Mouse (Mus musculus) adrenal gland, postnatal 36 days (tissue): ENCODE results near the gene Cyb5b. TPM values are rescaled to one million over a fixed set of nuclear protein-coding genes. Genes with fewer than 3 reads are reported as not detected.

Experiments used
- DNase-seq, 2 experiments: peaks; one replicate each; pipeline ENCODE4 v3.0.0; 2021; ENCODE audit warnings: mixed read lengths in 1 of 2
- total RNA-seq, 2 experiments: library from RNA; stranded (reverse); gene quantifications; 2 replicates each; pipeline ENCODE4 v1.2.3; 2021

Cyb5b gene
- total RNA-seq, 2 experiments from 2014 or later = 419 to 590 TPM

DNA sequence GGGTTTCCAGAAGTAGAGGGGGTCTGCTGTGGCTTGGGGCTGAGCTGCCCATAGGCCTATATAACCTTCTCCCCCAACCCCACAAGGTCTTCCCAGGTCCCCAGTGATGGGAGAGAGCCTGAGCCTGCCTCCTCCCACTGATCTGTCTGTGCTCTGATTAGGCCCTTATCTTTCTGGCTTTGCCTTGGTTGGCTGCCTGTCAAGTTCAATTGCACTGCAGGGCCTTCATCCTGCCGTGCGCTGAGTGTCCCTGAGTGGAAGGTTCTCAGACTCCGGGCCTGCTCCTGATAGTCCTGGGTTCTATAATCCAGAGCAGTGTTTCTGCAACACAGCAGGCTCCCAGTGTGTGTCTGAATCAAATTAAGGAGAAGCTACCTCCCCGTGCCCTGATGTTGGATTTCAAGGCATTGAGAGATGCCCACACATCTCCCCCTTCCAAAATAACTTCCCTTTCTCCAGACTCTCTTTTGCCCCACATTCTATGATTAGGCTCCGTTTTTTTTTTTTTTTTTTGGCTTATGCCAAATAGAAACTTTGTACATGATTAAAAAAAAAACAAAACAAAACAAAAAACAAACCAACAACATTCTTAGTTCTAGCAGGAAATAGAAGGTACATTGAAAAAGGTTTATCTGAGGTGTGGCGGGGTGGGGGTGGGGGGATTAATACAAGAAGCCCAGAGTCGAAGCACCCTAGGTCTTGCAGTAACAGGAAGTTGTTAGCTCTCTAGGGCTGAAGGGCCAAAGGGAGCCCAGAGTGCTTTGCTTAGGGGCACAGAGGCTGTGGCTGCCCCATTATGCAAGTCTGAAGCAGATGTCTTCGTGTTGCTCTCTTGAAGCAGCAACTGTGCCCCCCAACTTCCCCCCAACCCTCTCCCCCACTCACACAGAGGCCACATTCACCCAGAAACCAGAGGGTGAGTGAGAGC, 71.7 kb downstream of the Cyb5b start:
- peak; percentile 86 for DNase-seq

GRCm38 (mm10) chr8:107226183-107226582, 75.7 kb downstream of the Cyb5b start:
- DNase-seq = peak; percentile 71 to 73

- peak; percentile 52 to 56 for DNase-seq
Measured at GRCm38 (mm10) chr8:107227011-107227626, 76.7 kb downstream of the Cyb5b start.

DNA sequence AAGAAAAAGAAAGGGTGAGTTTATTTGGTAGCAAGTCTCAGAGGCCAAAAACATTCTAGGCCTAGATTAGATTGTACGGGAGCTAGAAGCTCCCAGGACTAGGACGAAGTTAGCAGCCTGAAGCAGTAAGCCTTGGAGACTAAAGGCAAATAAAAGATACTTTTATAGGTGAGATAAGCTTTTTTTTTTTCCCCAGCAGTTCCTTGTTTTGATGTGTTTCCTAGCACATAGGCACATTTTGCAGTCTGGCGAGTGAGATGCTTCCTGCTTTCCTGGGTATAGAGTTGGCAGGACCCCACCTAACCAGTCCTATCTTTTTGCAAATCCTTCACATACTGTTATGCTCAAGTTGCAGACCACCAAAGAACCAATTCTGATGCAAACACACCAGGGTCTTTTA, 82.8 kb downstream of the Cyb5b start:
- DNase-seq = no peak

DNA sequence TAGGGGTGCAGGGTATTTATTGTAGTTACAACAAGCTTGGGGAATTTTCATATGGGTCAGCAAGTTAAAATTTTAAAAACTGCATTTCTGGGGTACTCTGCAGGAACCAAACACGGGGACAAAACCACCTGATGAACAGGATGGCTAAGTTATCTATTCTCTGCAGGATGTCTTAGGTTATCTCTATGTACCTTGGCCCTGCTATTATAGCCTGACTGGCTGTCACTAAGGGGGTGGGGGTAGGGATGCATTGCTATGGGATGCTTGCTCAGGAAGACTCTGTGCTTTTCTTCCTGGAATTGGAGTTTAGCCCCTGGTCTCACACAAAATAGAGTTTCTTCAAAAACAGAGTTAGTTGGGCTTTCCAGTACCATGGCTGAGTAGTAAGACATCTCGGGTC, 83.3 kb downstream of the Cyb5b start:
- DNase-seq = no peak

Other genes with a start within 250 kb of the Cyb5b start
- 10 to 100 TPM; 28.8 to 39.5 TPM for gene Sntb2, start 214.9 kb upstream of the Cyb5b start, total RNA-seq
- gene Vps4a, start 119.4 kb upstream of the Cyb5b start, total RNA-seq = 10 to 100 TPM; 86.3 to 91.6 TPM
- gene Pdf, start 102.0 kb upstream of the Cyb5b start, total RNA-seq = 10 to 100 TPM; 50.5 to 62.1 TPM
- 10 to 100 TPM; 29.3 to 40.6 TPM for gene Cog8, start 94.0 kb upstream of the Cyb5b start, total RNA-seq
- gene Nip7, start 93.8 kb upstream of the Cyb5b start, total RNA-seq = 10 to 100 TPM; 47.4 to 57.5 TPM
- gene Tmed6, start 85.0 kb upstream of the Cyb5b start, total RNA-seq = not detected
- gene Terf2, start 54.1 kb upstream of the Cyb5b start, total RNA-seq = 10 to 100 TPM; 23.5 to 24.5 TPM
- gene Nfat5, start 142.8 kb downstream of the Cyb5b start, total RNA-seq = 100 to 1,000 TPM; 127 to 137 TPM